In the genomic region with DNA sequence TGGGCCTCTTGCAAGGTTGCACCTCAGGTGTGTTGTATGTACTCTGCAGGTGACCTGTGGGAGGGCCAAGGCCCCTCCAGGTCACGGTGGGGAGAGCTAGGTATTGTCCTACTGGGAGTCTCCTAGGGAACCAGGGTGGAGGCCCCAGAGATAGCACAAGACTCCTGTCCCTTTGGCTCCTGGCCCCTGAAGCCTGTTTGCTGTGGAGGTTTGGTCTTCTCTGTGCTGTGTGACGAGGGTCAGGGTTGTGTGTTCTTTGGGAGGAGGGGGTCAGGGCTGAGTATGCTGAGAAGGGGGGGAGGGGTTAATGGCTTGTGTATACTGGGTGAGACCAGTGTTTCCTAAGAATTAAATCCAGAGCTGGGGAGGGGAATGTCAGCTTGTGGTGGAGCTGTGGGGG, we compare ENCODE assay signal across 14 mouse cellular contexts. TPM values are rescaled to one million over a fixed set of nuclear protein-coding genes. Genes with fewer than 3 reads are reported as not detected.
A peak's percentile ranks its signal among the peaks of the same experiment; 100 is the strongest.
DNase-seq lines count a peak whose midpoint lies in the region; ATAC-seq lines count a peak whose summit lies in the region.
"Had no signal": no experiment of that assay in that cellular context is flagged by ENCODE, and none has a peak within 500 bp of the region (broad histone marks: within the 10 kb centered on the region; RNA-seq: fewer than 3 reads in every experiment).

No protein-coding gene starts in this region.

- H3K9ac ChIP-seq in kidney, embryonic 15.5 days = no peak overlapping the region
- H3K9ac ChIP-seq in liver, embryonic 15.5 days = no peak overlapping the region

- no peak overlapping the region for H3K4me2 ChIP-seq in kidney, embryonic 15.5 days
- H3K4me2 ChIP-seq in liver, embryonic 15.5 days = no peak overlapping the region; the same call in 1 of the 2 replicates

- H3K27me3 ChIP-seq in kidney, embryonic 15.5 days = no peaks in the 10 kb centered on the region
- H3K27me3 ChIP-seq in liver, embryonic 15.5 days = no peaks in the 10 kb centered on the region
- H3K27me3 ChIP-seq: Patski had no signal

- no peak for ATAC-seq in kidney, embryonic 15.5 days (replicated peaks; ENCODE audit: low FRiP score)
- peak; percentile 41 for ATAC-seq in liver, embryonic 15.5 days (ENCODE audit: insufficient read depth)
- ATAC-seq: Patski had no signal

- no peaks in the 10 kb centered on the region for H3K9me3 ChIP-seq in kidney, embryonic 15.5 days (replicated peaks)
- H3K9me3 ChIP-seq in liver, embryonic 15.5 days (replicated peaks) = no peaks in the 10 kb centered on the region

- H3K27ac ChIP-seq in kidney, embryonic 15.5 days = peak overlapping the region; percentile 90; the same call in 1 of the 2 replicates
- peak overlapping the region; percentile 62 for H3K27ac ChIP-seq in liver, embryonic 15.5 days (replicated peaks)

- H3K4me1 ChIP-seq in kidney, embryonic 15.5 days = peaks cover 73% of the 10 kb centered on the region
- H3K4me1 ChIP-seq in liver, embryonic 15.5 days (replicated peaks) = peaks cover 79% of the 10 kb centered on the region

- 9% methylated on average over 2 of the region's 2 CpGs for WGBS in kidney, embryonic 15.5 days
- WGBS in liver, embryonic 15.5 days (ENCODE audit: insufficient replicate concordance) = 16% methylated on average over 2 of the region's 2 CpGs

- DNase-seq in adrenal gland, postnatal 25 days = peak; percentile 2
- no peak for DNase-seq in adrenal gland, postnatal 10 days
- no peak for DNase-seq in kidney, adult 11 months
- DNase-seq in ZHBTc4 (ENCODE audit: low read depth, low spot score) = peak; percentile 52
- no peak for DNase-seq in left cerebral cortex, postnatal 25 days (ENCODE audit: low spot score in 2 of 2)
- no peak for DNase-seq in gastrocnemius, adult 18-20 months (ENCODE audit: low spot score)
- DNase-seq: cerebellum, postnatal 25 days; layer of hippocampus, postnatal 36 days had no signal

- peaks cover 36% of the 10 kb centered on the region for H3K36me3 ChIP-seq in kidney, embryonic 15.5 days
- no peaks in the 10 kb centered on the region for H3K36me3 ChIP-seq in liver, embryonic 15.5 days (replicated peaks)

- H3K4me3 ChIP-seq in kidney, embryonic 15.5 days (replicated peaks) = no peak overlapping the region
- no peak overlapping the region for H3K4me3 ChIP-seq in liver, embryonic 15.5 days (replicated peaks)

- intact Hi-C loops in left cerebral cortex, postnatal 25 days (cut with DNase I) = no loop called here

RNA-seq across cellular contexts. Expression of a gene that starts 25.7 kb away (rescaled TPM):
- total RNA-seq in adrenal gland, postnatal 25 days (2021) = 21.8 and 27.7 TPM in 2 replicates
- total RNA-seq in adrenal gland, postnatal 10 days (2021) = 10 to 100 TPM; 26.2 to 34.7 TPM
- polyA plus RNA-seq in kidney, embryonic 15.5 days (2015; fragmentation: Nextera tagmentation; extraction: Ambion mirVana) = 29.3 and 32.1 TPM in 2 replicates
- polyA plus RNA-seq in liver, embryonic 15.5 days (2015; fragmentation: Nextera tagmentation; extraction: Ambion mirVana) = 4.4 and 4.5 TPM in 2 replicates
- total RNA-seq in left cerebral cortex, postnatal 25 days (2021) = 10 to 100 TPM in 1 of 2 experiments, 1 to 10 TPM in 1; 9.4 to 12.1 TPM
- total RNA-seq in gastrocnemius, adult 18-20 months (2021) = 10 to 100 TPM; 12.9 to 13.2 TPM

RNA-seq across cellular contexts. Expression of a gene that starts 29.5 kb away (rescaled TPM):
- total RNA-seq in adrenal gland, postnatal 25 days (2021) = not detected in 2 replicates
- total RNA-seq in adrenal gland, postnatal 10 days (2021) = under 1 TPM; 0.45 to 0.73 TPM
- polyA plus RNA-seq in kidney, embryonic 15.5 days (2015; fragmentation: Nextera tagmentation; extraction: Ambion mirVana) = 0.48 and 0.51 TPM in 2 replicates
- not detected in 2 replicates for polyA plus RNA-seq in liver, embryonic 15.5 days (2015; fragmentation: Nextera tagmentation; extraction: Ambion mirVana)
- 1 to 10 TPM; 2.9 to 3.0 TPM for total RNA-seq in left cerebral cortex, postnatal 25 days (2021)
- total RNA-seq in gastrocnemius, adult 18-20 months (2021) = not detected
- total RNA-seq: megakaryocyte progenitor cell, adult 5-6 weeks; neutrophil, adult 5-6 weeks had no signal
- polyA plus RNA-seq: kidney, embryonic 14.5 days had no signal

RNA-seq across cellular contexts. Expression of a gene that starts 45.8 kb away (rescaled TPM):
- 1.7 and 4.3 TPM in 2 replicates for total RNA-seq in adrenal gland, postnatal 25 days (2021)
- total RNA-seq in adrenal gland, postnatal 10 days (2021) = 1 to 10 TPM; 3.8 to 6.5 TPM
- polyA plus RNA-seq in kidney, embryonic 15.5 days (2015; fragmentation: Nextera tagmentation; extraction: Ambion mirVana) = 36.3 and 39.1 TPM in 2 replicates
- polyA plus RNA-seq in liver, embryonic 15.5 days (2015; fragmentation: Nextera tagmentation; extraction: Ambion mirVana) = 54.6 and 58.0 TPM in 2 replicates
- total RNA-seq in left cerebral cortex, postnatal 25 days (2021) = under 1 TPM; 0.21 to 0.60 TPM
- under 1 TPM; 0.09 to 0.26 TPM for total RNA-seq in gastrocnemius, adult 18-20 months (2021)

Comparison
In these comparisons a context has a peak if more than half of its experiments do, and no peak if none do; other contexts are left out.
1. DNase-seq: peak in adrenal gland, postnatal 25 days (single experiment) and ZHBTc4 (single experiment); none in adrenal gland, postnatal 10 days (single experiment), kidney, adult 11 months (single experiment), left cerebral cortex, postnatal 25 days (0 of 2) and gastrocnemius, adult 18-20 months (single experiment).